Mouse (Mus musculus): Measurements from ENCODE around the gene Uqcc3.

GRCm38 (mm10) chr19:8838041-8838730, 42.5 kb downstream of the Uqcc3 start:
- no peak for TF ChIP-seq POLR2A (IDR thresholded peaks at IDR 0.05; ENCODE audit: low read depth, low read length)
- TF ChIP-seq CTCF (conservative IDR thresholded peaks at IDR 0.05; ENCODE audit: insufficient read depth, insufficient read length, low read depth, low read length), result no peak

Measured in kidney, adult 2 months (tissue).